Mouse (Mus musculus) CH12.LX (cell line): ENCODE results near the gene Ell2. TPM values are rescaled to one million over a fixed set of nuclear protein-coding genes. Genes with fewer than 3 reads are reported as not detected.

ENCODE experiments used
- DNase-seq: peaks from one replicate; pipeline ENCODE4 v3.0.0-alpha.2; 2013; ENCODE audit errors: extremely low read depth
- H3K27ac ChIP-seq: 2 replicates; pipeline ENCODE4 v1.5.1; 2012; ENCODE audit warnings: low read depth, mild to moderate bottlenecking, control low read depth, moderate library complexity; ENCODE audit not compliant: insufficient read depth
- H3K27me3 ChIP-seq: replicated peaks from 2 replicates; pipeline ENCODE3; 2012; ENCODE audit warnings: inconsistent platforms
- H3K36me3 ChIP-seq, 2 experiments: replicated peaks in 1 of 2; 2 replicates each; pipeline versions ENCODE3 to v1.6.1; 2012; ENCODE audit warnings: inconsistent platforms in 1 of 2, low read length in 1 of 2, mild to moderate bottlenecking in 1 of 2, mixed read lengths in 1 of 2, moderate library complexity in 1 of 2; ENCODE audit not compliant: control insufficient read depth in 1 of 2, insufficient read depth in 1 of 2
- H3K4me1 ChIP-seq, 2 experiments: 2 replicates each; pipeline ENCODE4 v1.6.1; 2012; ENCODE audit warnings: inconsistent platforms in 1 of 2, moderate library complexity in 1 of 2; ENCODE audit not compliant: insufficient read depth in 2 of 2, control insufficient read depth in 1 of 2
- H3K4me2 ChIP-seq: 2 replicates; pipeline ENCODE4 v1.6.1; 2012; ENCODE audit warnings: low read depth, mild to moderate bottlenecking, control low read depth; ENCODE audit not compliant: poor library complexity, insufficient read depth, severe bottlenecking
- H3K4me3 ChIP-seq, 3 experiments: fragments of 150-350 bp in 1 of 3; sonication (generic) in 1 of 3; replicated peaks in 1 of 3; 2 replicates each; pipeline versions ENCODE3 to v1.5.1; 2011 to 2012; ENCODE audit warnings: low read depth in 2 of 3, low read length in 2 of 3, mild to moderate bottlenecking in 2 of 3, moderate library complexity in 2 of 3, control low read depth in 1 of 3, improper control_type of control experiment in 1 of 3, inconsistent platforms in 1 of 3, mixed read lengths in 1 of 3; ENCODE audit not compliant: poor library complexity in 1 of 3
- H3K79me2 ChIP-seq: replicated peaks from 2 replicates; pipeline ENCODE4 v1.6.1; 2012; ENCODE audit warnings: mild to moderate bottlenecking, moderate library complexity; ENCODE audit not compliant: control insufficient read depth, poor library complexity, insufficient read depth, severe bottlenecking; ENCODE audit errors: extremely low read depth
- H3K9ac ChIP-seq: 2 replicates; pipeline ENCODE4 v1.6.1; 2012; ENCODE audit warnings: low read depth, mild to moderate bottlenecking, control low read depth, moderate library complexity; ENCODE audit not compliant: insufficient read depth
- H3K9me3 ChIP-seq: replicated peaks from 2 replicates; pipeline ENCODE3; 2012; ENCODE audit warnings: low read length, inconsistent platforms, mixed read lengths
- BHLHE40 ChIP-seq: IDR thresholded peaks from 2 replicates; pipeline ENCODE4 v1.6.1; 2011; ENCODE audit warnings: mild to moderate bottlenecking, low read depth, low read length, improper control_type of control experiment
- CTCF ChIP-seq, 2 experiments: IDR thresholded peaks in 1 of 2; conservative IDR thresholded peaks in 1 of 2; 2 replicates each; pipeline ENCODE4 v1.5.1; 2011 to 2012; ENCODE audit warnings: low read depth in 2 of 2, low read length in 2 of 2, improper control_type of control experiment in 1 of 2, inconsistent platforms in 1 of 2, mild to moderate bottlenecking in 1 of 2, moderate library complexity in 1 of 2
- E2F4 ChIP-seq: IDR thresholded peaks from 2 replicates; pipeline ENCODE4 v1.6.1; 2011; ENCODE audit warnings: low read depth, low read length, improper control_type of control experiment; ENCODE audit not compliant: insufficient replicate concordance
- ELF1 ChIP-seq: IDR thresholded peaks from 2 replicates; pipeline ENCODE4 v1.6.1; 2014; ENCODE audit warnings: low read depth, mild to moderate bottlenecking, inconsistent platforms, low read length, improper control_type of control experiment
- ETS1 ChIP-seq: conservative IDR thresholded peaks from 2 replicates; pipeline ENCODE4 v1.6.1; 2012; ENCODE audit warnings: low read depth, mild to moderate bottlenecking, inconsistent platforms, low read length, improper control_type of control experiment, moderate library complexity
- IRF4 ChIP-seq: IDR thresholded peaks from 2 replicates; pipeline ENCODE4 v1.6.1; 2014; ENCODE audit warnings: low read depth, mild to moderate bottlenecking, inconsistent platforms, low read length, improper control_type of control experiment
- JUN ChIP-seq: IDR thresholded peaks from 2 replicates; pipeline ENCODE4 v1.6.1; 2011; ENCODE audit warnings: low read depth, mild to moderate bottlenecking, low read length, improper control_type of control experiment, moderate library complexity; ENCODE audit not compliant: insufficient read depth
- JUND ChIP-seq: conservative IDR thresholded peaks from 2 replicates; pipeline ENCODE4 v1.6.1; 2011; ENCODE audit warnings: low read depth, low read length, improper control_type of control experiment
- MAFK ChIP-seq: IDR thresholded peaks from 2 replicates; pipeline ENCODE4 v1.6.1; 2011; ENCODE audit warnings: low read length, improper control_type of control experiment; ENCODE audit not compliant: insufficient replicate concordance
- MAZ ChIP-seq: IDR thresholded peaks from 2 replicates; pipeline ENCODE4 v1.6.1; 2012; ENCODE audit warnings: low read depth, mild to moderate bottlenecking, inconsistent platforms, low read length, improper control_type of control experiment, moderate library complexity
- MEF2A ChIP-seq: IDR thresholded peaks from 2 replicates; pipeline ENCODE4 v1.6.1; 2014; ENCODE audit warnings: low read depth, mild to moderate bottlenecking, inconsistent platforms, low read length, improper control_type of control experiment, borderline replicate concordance
- MXI1 ChIP-seq: IDR thresholded peaks from 2 replicates; pipeline ENCODE4 v1.6.1; 2011; ENCODE audit warnings: mild to moderate bottlenecking, low read depth, low read length, improper control_type of control experiment
- MYC ChIP-seq: IDR thresholded peaks from 2 replicates; pipeline ENCODE4 v1.6.1; 2011; ENCODE audit warnings: low read depth, mild to moderate bottlenecking, improper control_type of control experiment, low read length
- PAX5 ChIP-seq: IDR thresholded peaks from 2 replicates; pipeline ENCODE4 v1.6.1; 2012; ENCODE audit warnings: low read length, inconsistent platforms, mixed read lengths
- RAD21 ChIP-seq: IDR thresholded peaks from 2 replicates; pipeline ENCODE4 v1.6.1; 2011; ENCODE audit warnings: low read depth, mild to moderate bottlenecking, low read length, improper control_type of control experiment, moderate library complexity
- RCOR1 ChIP-seq: conservative IDR thresholded peaks from 2 replicates; pipeline ENCODE4 v1.6.1; 2012; ENCODE audit warnings: low read depth, mild to moderate bottlenecking, inconsistent platforms, low read length, improper control_type of control experiment
- SIN3A ChIP-seq: IDR thresholded peaks from 2 replicates; pipeline ENCODE4 v1.6.1; 2012; ENCODE audit warnings: low read length, improper control_type of control experiment, inconsistent platforms
- SMC3 ChIP-seq: IDR thresholded peaks from 2 replicates; pipeline ENCODE4 v1.6.1; 2011; ENCODE audit warnings: low read depth, low read length, improper control_type of control experiment
- TBP ChIP-seq: conservative IDR thresholded peaks from 2 replicates; pipeline ENCODE4 v1.6.1; 2011; ENCODE audit warnings: low read depth, low read length, improper control_type of control experiment
- TCF12 ChIP-seq: IDR thresholded peaks from 2 replicates; pipeline ENCODE4 v1.6.1; 2014; ENCODE audit warnings: low read depth, mild to moderate bottlenecking, inconsistent platforms, low read length, improper control_type of control experiment
- UBTF ChIP-seq: IDR thresholded peaks from 2 replicates; pipeline ENCODE4 v1.6.1; 2012; ENCODE audit warnings: low read depth, mild to moderate bottlenecking, inconsistent platforms, low read length, improper control_type of control experiment, moderate library complexity
- USF2 ChIP-seq: conservative IDR thresholded peaks from 2 replicates; pipeline ENCODE4 v1.6.1; 2011; ENCODE audit warnings: low read depth, low read length, improper control_type of control experiment
- ZKSCAN1 ChIP-seq: IDR thresholded peaks from 2 replicates; pipeline ENCODE4 v1.6.1; 2012; ENCODE audit warnings: low read depth, inconsistent platforms, low read length, improper control_type of control experiment, borderline replicate concordance
- ZNF384 ChIP-seq: IDR thresholded peaks from 2 replicates; pipeline ENCODE4 v1.6.1; 2012; ENCODE audit warnings: low read depth, low read length, improper control_type of control experiment, inconsistent platforms
- dilution Hi-C: fragments of 300-500 bp; cut with MboI; formaldehyde crosslinking; loops from 2 replicates; pipeline ENCODE4 v1.14.3; 2020; ENCODE audit warnings: low sequenced_read_pairs; ENCODE audit not compliant: extremely low pct_unique_long_range_greater_than_20kb, extremely low pct_ligation_motif_present
- in situ Hi-C: fragments of 300-500 bp; cut with MboI; formaldehyde crosslinking; loops from 3 replicates; pipeline ENCODE4 v1.14.3; 2019; ENCODE audit warnings: low sequenced_read_pairs, low pct_ligation_motif_present, low pct_unique_long_range_greater_than_20kb, mixed read lengths
- polyA plus RNA-seq: library from polyadenylated mRNA; unstranded; fragments of >175 nt; gene quantifications from 2 replicates; pipeline ENCODE4 v1.2.1, GENCODE M21; 2012; ENCODE audit warnings: low read depth; ENCODE audit not compliant: insufficient read length
- total RNA-seq, 2 experiments: library from RNA; depleted of rRNA; stranded (reverse); fragments of 300-350 nt in 1 of 2; fragments of >200 nt in 1 of 2; gene quantifications; 2 replicates each; pipeline ENCODE4 v1.2.3; 2012 to 2014

The Ell2 gene
- total and polyA plus RNA-seq, 3 experiments, result 44.4 to 123 (median 50.9) TPM

DNA sequence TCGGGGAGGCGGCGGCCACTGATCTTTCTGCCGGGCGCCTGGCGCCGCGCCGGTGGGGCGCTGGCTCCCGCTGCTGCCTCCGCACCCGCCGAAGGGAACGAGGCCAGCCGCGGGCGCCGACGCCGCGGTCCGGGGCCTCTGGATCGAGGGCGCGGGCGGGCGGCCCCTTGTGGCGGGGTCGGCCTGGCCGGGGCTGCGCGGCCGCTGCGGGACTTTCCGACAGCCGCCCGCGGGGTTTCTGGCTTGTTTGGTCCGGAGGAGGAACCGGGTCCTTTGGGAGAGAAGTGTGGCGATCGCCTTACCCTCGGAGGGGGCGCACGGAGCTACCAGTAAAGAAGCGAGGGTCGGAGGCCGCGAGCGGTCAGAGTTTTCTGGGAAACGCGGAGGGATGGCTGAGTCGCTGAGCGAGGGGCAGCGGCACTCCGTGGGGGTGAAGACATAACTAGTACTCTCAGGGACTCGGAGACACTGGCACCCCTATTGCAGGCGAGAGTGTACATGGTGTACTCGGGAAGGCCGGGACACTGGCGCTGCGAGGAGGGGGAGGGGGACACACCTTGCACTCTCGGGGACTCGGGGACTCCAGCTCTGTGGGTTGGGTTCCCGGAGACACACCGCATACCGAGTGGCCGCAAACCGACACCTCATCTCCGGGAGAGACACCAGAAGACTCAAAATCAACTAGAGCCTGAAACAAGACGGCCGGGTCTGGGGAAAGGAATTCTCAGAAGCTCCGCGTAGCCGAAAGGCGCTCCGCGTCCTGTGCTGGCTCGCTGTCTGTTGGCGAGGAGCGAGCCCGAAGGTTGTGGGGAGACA lies 1.5 kb downstream of the Ell2 start:
- DNase-seq, result no peak
- H3K79me2 ChIP-seq, result peaks cover 48% of the 10 kb centered on the region
- peak overlapping the region; percentile 83 to 91 (median 89) for H3K4me3 ChIP-seq
- peak overlapping the region; percentile 77 for H3K27ac ChIP-seq
- dilution Hi-C loops (no loop called here), in situ Hi-C loops (loop anchor here (5.0 to 25.0 kb wide), 2 partner anchors 84 to 471 kb away; no protein-coding TSS in a partner anchor)
- no peak for TF ChIP-seq ELF1
- no peak for TF ChIP-seq USF2
- TF ChIP-seq RAD21, result no peak; the same call in 1 of the 2 replicates
- no peak for TF ChIP-seq ZNF384
- no peak for TF ChIP-seq MAZ
- TF ChIP-seq SIN3A, result no peak; the same call in 1 of the 2 replicates
- TF ChIP-seq MYC, result no peak
- TF ChIP-seq JUN, result no peak
- no peak for TF ChIP-seq IRF4
- TF ChIP-seq ZKSCAN1, result no peak
- no peak for TF ChIP-seq JUND
- 0 out of 2 replicates have a peak, but pooled peaks have one; percentile 15 for TF ChIP-seq BHLHE40
- TF ChIP-seq PAX5, result no peak
- no peak for TF ChIP-seq E2F4
- TF ChIP-seq UBTF, result peak; percentile 84
- TF ChIP-seq MAFK, result 0 out of 2 replicates have a peak, but pooled peaks have one; percentile 15
- peak in 1 of 2 experiments; percentile 35; a peak in 2 of 4 replicates for TF ChIP-seq CTCF (conservative IDR thresholded peaks at IDR 0.05 in 1 of 2, IDR thresholded peaks at IDR 0.05 in 1 of 2; ENCODE audit: low read depth in 2 of 2, low read length in 2 of 2)
- no peak; the same call in 1 of the 2 replicates for TF ChIP-seq MXI1
- no peak for TF ChIP-seq ETS1
- peak; percentile 38; the same call in 1 of the 2 replicates for TF ChIP-seq MEF2A
- TF ChIP-seq TBP, result no peak
- no peak for TF ChIP-seq TCF12
- TF ChIP-seq SMC3, result peak; percentile 25
- TF ChIP-seq RCOR1, result no peak
- H3K36me3 ChIP-seq, result no peaks in the 10 kb centered on the region
- H3K27me3 ChIP-seq, result no peaks in the 10 kb centered on the region
- H3K4me1 ChIP-seq, result peaks cover 0 to 10% of the 10 kb centered on the region in 2 experiments; a peak in 3 of 4 replicates
- no peak overlapping the region for H3K4me2 ChIP-seq
- H3K9ac ChIP-seq, result peak overlapping the region; percentile 71
- H3K9me3 ChIP-seq, result no peaks in the 10 kb centered on the region
